Comparison of ENCODE assay signal across 10 mouse cellular contexts in genomic region chr15:6432411-6432810, GRCm38 (mm10). TPM values are rescaled to one million over a fixed set of nuclear protein-coding genes. Genes with fewer than 3 reads are reported as not detected.
A peak's percentile ranks its signal among the peaks of the same experiment; 100 is the strongest.
DNase-seq lines count a peak whose midpoint lies in the region; ATAC-seq and TF ChIP-seq lines count a peak whose summit lies in the region.
"Had no signal": no experiment of that assay in that cellular context is flagged by ENCODE, and none has a peak within 500 bp of the region (broad histone marks: within the 10 kb centered on the region; RNA-seq: fewer than 3 reads in every experiment).

No protein-coding gene starts in this region.

- WGBS in hindbrain, embryonic 14.5 days: 82% methylated on average over 7 of the region's 7 CpGs
- WGBS in hindbrain, embryonic 12.5 days: 87% methylated on average over 7 of the region's 7 CpGs
- 65% methylated on average over 7 of the region's 7 CpGs for WGBS in kidney, embryonic 15.5 days
- WGBS in stomach, postnatal 0 days: 48% methylated on average over 7 of the region's 7 CpGs

- TF ChIP-seq CTCF in stomach, postnatal 0 days (IDR thresholded peaks at IDR 0.05; ENCODE audit: low read depth): no peak

- no peak overlapping the region for H3K27ac ChIP-seq in hindbrain, embryonic 14.5 days
- no peak overlapping the region for H3K27ac ChIP-seq in hindbrain, embryonic 12.5 days
- 0 out of 2 replicates have a peak overlapping the region, but pooled peaks have one; percentile 39 for H3K27ac ChIP-seq in kidney, embryonic 15.5 days
- peak overlapping the region; percentile 61; the same call in 1 of the 2 replicates for H3K27ac ChIP-seq in stomach, postnatal 0 days (replicated peaks)

- H3K4me2 ChIP-seq in hindbrain, embryonic 14.5 days (replicated peaks): no peak overlapping the region
- H3K4me2 ChIP-seq in hindbrain, embryonic 12.5 days (replicated peaks): no peak overlapping the region
- H3K4me2 ChIP-seq in kidney, embryonic 15.5 days: no peak overlapping the region
- no peak overlapping the region for H3K4me2 ChIP-seq in stomach, postnatal 0 days (replicated peaks; ENCODE audit: low read depth)

- no peak for TF ChIP-seq EP300 in stomach, postnatal 0 days (optimal IDR thresholded peaks at IDR 0.05)

- H3K4me3 ChIP-seq in hindbrain, embryonic 14.5 days (replicated peaks; ENCODE audit: low read length): no peak overlapping the region
- H3K4me3 ChIP-seq in hindbrain, embryonic 12.5 days: no peak overlapping the region
- no peak overlapping the region for H3K4me3 ChIP-seq in kidney, embryonic 15.5 days (replicated peaks)
- no peak overlapping the region for H3K4me3 ChIP-seq in stomach, postnatal 0 days (ENCODE audit: low read depth, low read length)

- no peak overlapping the region for H3K9ac ChIP-seq in hindbrain, embryonic 14.5 days
- no peak overlapping the region for H3K9ac ChIP-seq in hindbrain, embryonic 12.5 days
- H3K9ac ChIP-seq in kidney, embryonic 15.5 days: no peak overlapping the region
- no peak overlapping the region for H3K9ac ChIP-seq in stomach, postnatal 0 days (ENCODE audit: low read length)

- H3K9me3 ChIP-seq in hindbrain, embryonic 14.5 days (ENCODE audit: control insufficient read depth, low read length): no peaks in the 10 kb centered on the region
- H3K9me3 ChIP-seq in hindbrain, embryonic 12.5 days (replicated peaks): no peaks in the 10 kb centered on the region
- H3K9me3 ChIP-seq in kidney, embryonic 15.5 days (replicated peaks): no peaks in the 10 kb centered on the region
- H3K9me3 ChIP-seq in stomach, postnatal 0 days (ENCODE audit: control insufficient read depth, low read length): no peaks in the 10 kb centered on the region
- H3K9me3 ChIP-seq: G1E had no signal

- H3K36me3 ChIP-seq in hindbrain, embryonic 14.5 days (replicated peaks; ENCODE audit: control insufficient read depth, insufficient read depth): no peaks in the 10 kb centered on the region
- H3K36me3 ChIP-seq in hindbrain, embryonic 12.5 days: 0 out of 2 replicates have a peak, but pooled peaks cover 3% of the 10 kb centered on the region
- H3K36me3 ChIP-seq in kidney, embryonic 15.5 days: peaks cover 59% of the 10 kb centered on the region
- H3K36me3 ChIP-seq in stomach, postnatal 0 days (ENCODE audit: control insufficient read depth, insufficient read depth, low read length): no peaks in the 10 kb centered on the region
- H3K36me3 ChIP-seq: G1E had no signal

- ATAC-seq in hindbrain, embryonic 14.5 days (ENCODE audit: low FRiP score): peak; percentile 78
- ATAC-seq in hindbrain, embryonic 12.5 days (ENCODE audit: low FRiP score): no peak
- peak; percentile 70 for ATAC-seq in kidney, embryonic 15.5 days (replicated peaks; ENCODE audit: low FRiP score)
- ATAC-seq in stomach, postnatal 0 days (ENCODE audit: low FRiP score, low TSS enrichment): peak; percentile 59; the same call in 1 of the 2 replicates

- no peaks in the 10 kb centered on the region for H3K27me3 ChIP-seq in hindbrain, embryonic 14.5 days (ENCODE audit: control insufficient read depth, insufficient read depth, low read length)
- no peaks in the 10 kb centered on the region for H3K27me3 ChIP-seq in hindbrain, embryonic 12.5 days
- H3K27me3 ChIP-seq in kidney, embryonic 15.5 days: no peaks in the 10 kb centered on the region
- H3K27me3 ChIP-seq in stomach, postnatal 0 days (ENCODE audit: control insufficient read depth, insufficient read depth, low read length): no peaks in the 10 kb centered on the region

- H3K4me1 ChIP-seq in hindbrain, embryonic 14.5 days (replicated peaks; ENCODE audit: control insufficient read depth, insufficient read depth, low read length): no peaks in the 10 kb centered on the region
- no peaks in the 10 kb centered on the region for H3K4me1 ChIP-seq in hindbrain, embryonic 12.5 days
- 0 out of 2 replicates have a peak, but pooled peaks cover 4% of the 10 kb centered on the region for H3K4me1 ChIP-seq in kidney, embryonic 15.5 days
- no peaks in the 10 kb centered on the region for H3K4me1 ChIP-seq in stomach, postnatal 0 days (replicated peaks; ENCODE audit: control insufficient read depth, insufficient read depth)

- peak; percentile 46 for DNase-seq in hindbrain, embryonic 14.5 days (ENCODE audit: low spot score)
- DNase-seq in urinary bladder, postnatal 14 days (ENCODE audit: low spot score): peak; percentile 43
- no peak for DNase-seq in urinary bladder, adult 2 months (ENCODE audit: low spot score)
- DNase-seq in stomach, postnatal 0 days (ENCODE audit: low spot score): peak; percentile 15
- no peak for DNase-seq in adrenal gland, adult 18-20 months (ENCODE audit: low spot score in 2 of 2)
- no peak for DNase-seq in liver

RNA-seq across cellular contexts. Expression of gene C9, which starts 12.7 kb away (rescaled TPM):
- polyA plus RNA-seq in hindbrain, embryonic 14.5 days (2014; fragmentation: Nextera tagmentation; extraction: Ambion mirVana): 0.27 TPM in 1 of 2 replicates, not detected in the other
- not detected in 2 replicates for polyA plus RNA-seq in hindbrain, embryonic 12.5 days (2016; fragmentation: Nextera tagmentation; extraction: Ambion mirVana)
- polyA plus RNA-seq in urinary bladder, adult 2 months (2012; rRNA removed): 0.04 and 0.06 TPM in 2 replicates
- 0.08 and 0.13 TPM in 2 replicates for polyA plus RNA-seq in kidney, embryonic 15.5 days (2015; fragmentation: Nextera tagmentation; extraction: Ambion mirVana)
- polyA plus RNA-seq in stomach, postnatal 0 days (2015; fragmentation: Nextera tagmentation; extraction: Ambion mirVana): not detected in 2 replicates
- not detected for total RNA-seq in adrenal gland, adult 18-20 months (2021)
- total RNA-seq: G1E; layer of hippocampus, adult 8-10 months had no signal
- polyA plus RNA-seq: G1E had no signal

Comparison
In these comparisons a context has a peak if more than half of its experiments do, and no peak if none do; other contexts are left out.
1. DNase-seq: peak in hindbrain, embryonic 14.5 days (single experiment), urinary bladder, postnatal 14 days (single experiment) and stomach, postnatal 0 days (single experiment); none in urinary bladder, adult 2 months (single experiment), adrenal gland, adult 18-20 months (0 of 2) and liver (single experiment).
2. H3K27ac ChIP-seq: peak in kidney, embryonic 15.5 days (single experiment) and stomach, postnatal 0 days (single experiment); none in hindbrain, embryonic 14.5 days (single experiment) and hindbrain, embryonic 12.5 days (single experiment).